Mouse (Mus musculus) left cerebral cortex, postnatal 25 days (tissue): ENCODE data around the gene Gpr63. TPM values are rescaled to one million over a fixed set of nuclear protein-coding genes. Genes with fewer than 3 reads are reported as not detected.
"Not testable (repeated sequence)": the region's sequence is repeated elsewhere in the genome, so short reads cannot be mapped to it uniquely, and the experiment has no call there.

Experiments used
- DNase-seq, 2 experiments: peaks; one replicate each; pipeline ENCODE4 v3.0.0; 2022; ENCODE audit warnings: low spot score in 2 of 2, mixed read lengths in 1 of 2
- intact Hi-C: fragments of 180-260 bp; cut with DNase I; formaldehyde crosslinking; loops from one replicate; pipeline ENCODE4 v1.15.1; 2025
- total RNA-seq, 2 experiments: library from RNA; stranded (reverse); gene quantifications; 2 replicates each; pipeline ENCODE4 v1.2.3; 2021

Gpr63 gene
- total RNA-seq: 10 to 100 TPM; 15.1 to 21.1 TPM

GRCm38 (mm10) chr4:24966299-24966991 lies at the start of gene Gpr63:
TSS of gene Gpr63 (plus strand) at chr4:24966407.
- intact Hi-C loops: no loop called here
- peak; percentile 78 to 81 for DNase-seq

- no peak for DNase-seq
- intact Hi-C loops: no loop called here
These were observed 46.1 kb upstream of the Gpr63 start for GRCm38 (mm10) chr4:24920006-24920577.

GRCm38 (mm10) chr4:24924726-24925125 lies 41.5 kb upstream of the Gpr63 start:
- intact Hi-C loops: no loop called here
- peak; percentile 21 to 50 for DNase-seq

GRCm38 (mm10) chr4:24928260-24928780 lies 37.9 kb upstream of the Gpr63 start:
- intact Hi-C loops: no loop called here

GRCm38 (mm10) chr4:24928926-24929325 lies 37.3 kb upstream of the Gpr63 start:
- DNase-seq: no peak
- intact Hi-C loops: no loop called here

More at GRCm38 (mm10) chr4:24928260-24928780, 37.9 kb upstream of the Gpr63 start:
- no peak for DNase-seq

- intact Hi-C loops: loop anchor here (5.0 kb wide), 1 partner anchor 124 kb away; no protein-coding TSS in a partner anchor
These were observed 23.3 kb upstream of the Gpr63 start for GRCm38 (mm10) chr4:24942728-24943424.

GRCm38 (mm10) chr4:24965918-24966298 lies 299 bp upstream of the Gpr63 start:
- DNase-seq: no peak
- intact Hi-C loops: no loop called here

More at GRCm38 (mm10) chr4:24942728-24943424, 23.3 kb upstream of the Gpr63 start:
- peak; percentile 26 to 87 for DNase-seq

- no peak for DNase-seq
- intact Hi-C loops: no loop called here
These were observed 1.0 kb downstream of the Gpr63 start for GRCm38 (mm10) chr4:24967251-24967650.

- no peak for DNase-seq
- intact Hi-C loops: no loop called here
These were observed 12.4 kb downstream of the Gpr63 start for GRCm38 (mm10) chr4:24978589-24978988.

GRCm38 (mm10) chr4:24985612-24986011 lies 19.4 kb downstream of the Gpr63 start:
- peak in 1 of 2 experiments; percentile 55 for DNase-seq
- intact Hi-C loops: no loop called here

- intact Hi-C loops: no loop called here
- no peak for DNase-seq
These were observed 25.3 kb downstream of the Gpr63 start for GRCm38 (mm10) chr4:24991475-24991874.

GRCm38 (mm10) chr4:25009328-25009727 lies 43.1 kb downstream of the Gpr63 start:
- DNase-seq, intact Hi-C loops: not testable (repeated sequence)

GRCm38 (mm10) chr4:25011780-25012179 lies 45.6 kb downstream of the Gpr63 start:
- intact Hi-C loops: no loop called here
- DNase-seq: no peak

GRCm38 (mm10) chr4:25012726-25013125 lies 46.5 kb downstream of the Gpr63 start:
- intact Hi-C loops: no loop called here
- DNase-seq: peak in 1 of 2 experiments; percentile 73

GRCm38 (mm10) chr4:25015017-25015655 lies 48.9 kb downstream of the Gpr63 start:
- peak in 1 of 2 experiments; percentile 54 for DNase-seq
- intact Hi-C loops: no loop called here

- intact Hi-C loops: no loop called here
- DNase-seq: no peak
These were observed 62.0 kb downstream of the Gpr63 start for GRCm38 (mm10) chr4:25028252-25028651.

- DNase-seq: no peak
- intact Hi-C loops: no loop called here
These were observed 62.5 kb downstream of the Gpr63 start for GRCm38 (mm10) chr4:25028752-25029151.

- intact Hi-C loops: loop anchor here (10.0 kb wide), 1 partner anchor 305 kb away; no protein-coding TSS in a partner anchor
- peak in 1 of 2 experiments; percentile 80 for DNase-seq
These were observed 63.7 kb downstream of the Gpr63 start for GRCm38 (mm10) chr4:25029875-25030274.

GRCm38 (mm10) chr4:25035158-25035791 lies 69.1 kb downstream of the Gpr63 start:
- DNase-seq: no peak

More at GRCm38 (mm10) chr4:25035158-25035791, 69.1 kb downstream of the Gpr63 start:
- intact Hi-C loops: loop anchor here (10.0 kb wide), 1 partner anchor 310 kb away; no protein-coding TSS in a partner anchor
